Mouse (Mus musculus): ENCODE results near the gene Bcas3.

Bcas3 gene

GRCm38 (mm10) chr11:85841211-85841681 lies 488.3 kb downstream of the Bcas3 start:
- peak in 1 of 2 experiments; percentile 29 for DNase-seq (ENCODE audit: low spot score in 2 of 2)

- DNase-seq (ENCODE audit: low spot score in 2 of 2) = peak; percentile 78 to 82
These were observed 489.0 kb downstream of the Bcas3 start for GRCm38 (mm10) chr11:85841980-85842379.

- DNase-seq (ENCODE audit: low spot score in 2 of 2) = peak in 1 of 2 experiments; percentile 27
These were observed 489.8 kb downstream of the Bcas3 start for GRCm38 (mm10) chr11:85842596-85843346.

GRCm38 (mm10) chr11:85843347-85843692 lies 490.4 kb downstream of the Bcas3 start:
- peak; percentile 87 to 88 for DNase-seq (ENCODE audit: low spot score in 2 of 2)

GRCm38 (mm10) chr11:85844144-85844965 lies 491.4 kb downstream of the Bcas3 start:
- peak; percentile 88 to 94 for DNase-seq (ENCODE audit: low spot score in 2 of 2)

- DNase-seq (ENCODE audit: low spot score in 2 of 2) = no peak
These were observed 492.0 kb downstream of the Bcas3 start for GRCm38 (mm10) chr11:85844971-85845370.

- DNase-seq (ENCODE audit: low spot score in 2 of 2) = no peak
These were observed 493.0 kb downstream of the Bcas3 start for GRCm38 (mm10) chr11:85845921-85846320.

GRCm38 (mm10) chr11:85846509-85846908 lies 493.5 kb downstream of the Bcas3 start:
- DNase-seq (ENCODE audit: low spot score in 2 of 2) = no peak

- DNase-seq (ENCODE audit: low spot score in 2 of 2) = peak in 1 of 2 experiments; percentile 69
These were observed 496.1 kb downstream of the Bcas3 start for GRCm38 (mm10) chr11:85849037-85849436.

- no peak for DNase-seq (ENCODE audit: low spot score in 2 of 2)
These were observed 497.3 kb downstream of the Bcas3 start, which contains the start of gene Gm11444 for GRCm38 (mm10) chr11:85850233-85850632. Gm11444 (minus strand) TSS chr11:85850333.

- no peak for DNase-seq (ENCODE audit: low spot score in 2 of 2)
These were observed 497.8 kb downstream of the Bcas3 start for GRCm38 (mm10) chr11:85850758-85851157.

- DNase-seq (ENCODE audit: low spot score in 2 of 2) = no peak
These were observed 505.2 kb downstream of the Bcas3 start for GRCm38 (mm10) chr11:85857997-85858698.

- DNase-seq (ENCODE audit: low spot score in 2 of 2) = no peak
These were observed 511.4 kb downstream of the Bcas3 start for GRCm38 (mm10) chr11:85864363-85864762.
